Mouse (Mus musculus): Measurements from ENCODE around the gene Acsf2. TPM values are rescaled to one million over a fixed set of nuclear protein-coding genes. Genes with fewer than 3 reads are reported as not detected.

The Acsf2 gene
- total and polyA plus RNA-seq, 3 experiments = 2.8 to 13.1 TPM; not detected in 1

GRCm38 (mm10) chr11:94574560-94574959 lies 27.1 kb downstream of the Acsf2 start:
- H3K27me3 ChIP-seq (ENCODE audit: control insufficient read depth in 1 of 2, insufficient read depth in 2 of 2, low read length in 2 of 2) = no peaks in the 10 kb centered on the region
- H3K79me2 ChIP-seq (ENCODE audit: control insufficient read depth, insufficient read depth, low read length, poor library complexity) = no peaks in the 10 kb centered on the region
- H3K9me3 ChIP-seq (replicated peaks; ENCODE audit: insufficient read depth, low read length) = no peaks in the 10 kb centered on the region
- H3K4me3 ChIP-seq (ENCODE audit: control insufficient read depth in 1 of 2, insufficient read depth in 1 of 2, low read depth in 2 of 2, low read length in 2 of 2) = no peak overlapping the region
- no peak overlapping the region for H3K9ac ChIP-seq (ENCODE audit: control insufficient read depth, low read depth, low read length, poor library complexity, severe bottlenecking)
- H3K27ac ChIP-seq (ENCODE audit: control insufficient read depth, low read depth, low read length) = no peak overlapping the region
- no peaks in the 10 kb centered on the region for H3K36me3 ChIP-seq (ENCODE audit: control insufficient read depth in 1 of 2, insufficient read depth in 2 of 2, low read length in 2 of 2)
- TF ChIP-seq GABPA (IDR thresholded peaks at IDR 0.05; ENCODE audit: low read depth, low read length) = no peak
- TF ChIP-seq CTCF (IDR thresholded peaks at IDR 0.05 in 2 of 3, conservative IDR thresholded peaks at IDR 0.05 in 1 of 3; ENCODE audit: control insufficient read depth in 1 of 3, insufficient read depth in 1 of 3, low read depth in 2 of 3, low read length in 3 of 3, poor library complexity in 1 of 3, severe bottlenecking in 1 of 3) = peak in 2 of 3 experiments; percentile 43 to 87; a peak in 5 of 6 replicates
- no peak for TF ChIP-seq NELFE (IDR thresholded peaks at IDR 0.05; ENCODE audit: low read depth, low read length)
- TF ChIP-seq POLR2AphosphoS5 (IDR thresholded peaks at IDR 0.05; ENCODE audit: borderline replicate concordance, low read depth, low read length) = no peak
- TF ChIP-seq UBTF (IDR thresholded peaks at IDR 0.05; ENCODE audit: borderline replicate concordance, insufficient read depth, low read depth, low read length) = no peak
- DNase-seq (ENCODE audit: low read depth, low spot score) = peak; percentile 29
- no peaks in the 10 kb centered on the region for H3K4me1 ChIP-seq (ENCODE audit: control insufficient read depth in 1 of 2, insufficient read depth in 2 of 2, low read length in 2 of 2)

GRCm38 (mm10) chr11:94571850-94572249 lies 29.8 kb downstream of the Acsf2 start:
- H3K27me3 ChIP-seq (ENCODE audit: control insufficient read depth in 1 of 2, insufficient read depth in 2 of 2, low read length in 2 of 2) = no peaks in the 10 kb centered on the region

GRCm38 (mm10) chr11:94570612-94571011 lies 31.1 kb downstream of the Acsf2 start:
- H3K27ac ChIP-seq (ENCODE audit: control insufficient read depth, low read depth, low read length) = no peak overlapping the region
- H3K4me3 ChIP-seq (ENCODE audit: control insufficient read depth in 1 of 2, insufficient read depth in 1 of 2, low read depth in 2 of 2, low read length in 2 of 2) = no peak overlapping the region
- TF ChIP-seq KAT2A (conservative IDR thresholded peaks at IDR 0.05; ENCODE audit: low read depth, low read length) = no peak
- TF ChIP-seq TCF12 (IDR thresholded peaks at IDR 0.05; ENCODE audit: low read depth, low read length) = no peak
- TF ChIP-seq NELFE (IDR thresholded peaks at IDR 0.05; ENCODE audit: low read depth, low read length) = no peak
- no peak for TF ChIP-seq NRF1 (IDR thresholded peaks at IDR 0.05; ENCODE audit: insufficient read depth, low read depth, low read length, poor library complexity, severe bottlenecking)
- no peak for TF ChIP-seq MAX (IDR thresholded peaks at IDR 0.05; ENCODE audit: low read length)
- no peak for TF ChIP-seq GATA1 (IDR thresholded peaks at IDR 0.05; ENCODE audit: low read depth, low read length)
- TF ChIP-seq ZKSCAN1 (IDR thresholded peaks at IDR 0.05; ENCODE audit: low read depth, low read length) = no peak
- TF ChIP-seq UBTF (IDR thresholded peaks at IDR 0.05; ENCODE audit: borderline replicate concordance, insufficient read depth, low read depth, low read length) = no peak
- TF ChIP-seq EP300 (IDR thresholded peaks at IDR 0.05; ENCODE audit: low read depth in 1 of 2, low read length in 2 of 2) = no peak
- TF ChIP-seq RAD21 (IDR thresholded peaks at IDR 0.05; ENCODE audit: low read depth, low read length) = no peak
- no peak for TF ChIP-seq ZMIZ1 (IDR thresholded peaks at IDR 0.05; ENCODE audit: low read depth, low read length)
- no peak for TF ChIP-seq MXI1 (IDR thresholded peaks at IDR 0.05; ENCODE audit: low read depth, low read length)
- TF ChIP-seq SMC3 (IDR thresholded peaks at IDR 0.05; ENCODE audit: low read depth, low read length) = no peak
- TF ChIP-seq POLR2AphosphoS2 (IDR thresholded peaks at IDR 0.05; ENCODE audit: low read length) = no peak
- no peak for TF ChIP-seq MYB (IDR thresholded peaks at IDR 0.05; ENCODE audit: low read depth, low read length)
- no peak for TF ChIP-seq SIN3A (IDR thresholded peaks at IDR 0.05; ENCODE audit: low read length)
- no peak for TF ChIP-seq MAZ (IDR thresholded peaks at IDR 0.05; ENCODE audit: low read depth, low read length)
- TF ChIP-seq ETS1 (IDR thresholded peaks at IDR 0.05; ENCODE audit: low read depth, low read length) = no peak
- no peak for TF ChIP-seq E2F4 (IDR thresholded peaks at IDR 0.05; ENCODE audit: borderline replicate concordance, low read depth, low read length)
- H3K79me2 ChIP-seq (ENCODE audit: control insufficient read depth, insufficient read depth, low read length, poor library complexity) = no peaks in the 10 kb centered on the region
- H3K9ac ChIP-seq (ENCODE audit: control insufficient read depth, low read depth, low read length, poor library complexity, severe bottlenecking) = no peak overlapping the region
- no peaks in the 10 kb centered on the region for H3K36me3 ChIP-seq (ENCODE audit: control insufficient read depth in 1 of 2, insufficient read depth in 2 of 2, low read length in 2 of 2)
- no peaks in the 10 kb centered on the region for H3K4me1 ChIP-seq (ENCODE audit: control insufficient read depth in 1 of 2, insufficient read depth in 2 of 2, low read length in 2 of 2)
- H3K9me3 ChIP-seq (replicated peaks; ENCODE audit: insufficient read depth, low read length) = no peaks in the 10 kb centered on the region
- no peaks in the 10 kb centered on the region for H3K27me3 ChIP-seq (ENCODE audit: control insufficient read depth in 1 of 2, insufficient read depth in 2 of 2, low read length in 2 of 2)
- DNase-seq (ENCODE audit: low read depth, low spot score) = no peak

More at GRCm38 (mm10) chr11:94571850-94572249, 29.8 kb downstream of the Acsf2 start:
- no peaks in the 10 kb centered on the region for H3K4me1 ChIP-seq (ENCODE audit: control insufficient read depth in 1 of 2, insufficient read depth in 2 of 2, low read length in 2 of 2)
- no peak overlapping the region for H3K9ac ChIP-seq (ENCODE audit: control insufficient read depth, low read depth, low read length, poor library complexity, severe bottlenecking)
- H3K9me3 ChIP-seq (replicated peaks; ENCODE audit: insufficient read depth, low read length) = no peaks in the 10 kb centered on the region
- TF ChIP-seq MAFK (IDR thresholded peaks at IDR 0.05; ENCODE audit: borderline replicate concordance, low read depth, low read length) (no peak), JUND (IDR thresholded peaks at IDR 0.05; ENCODE audit: low read depth, low read length) (0 out of 2 replicates have a peak, but pooled peaks have one; percentile 52)
- H3K27ac ChIP-seq (ENCODE audit: control insufficient read depth, low read depth, low read length) = no peak overlapping the region
- no peak overlapping the region for H3K4me3 ChIP-seq (ENCODE audit: control insufficient read depth in 1 of 2, insufficient read depth in 1 of 2, low read depth in 2 of 2, low read length in 2 of 2)
- no peaks in the 10 kb centered on the region for H3K36me3 ChIP-seq (ENCODE audit: control insufficient read depth in 1 of 2, insufficient read depth in 2 of 2, low read length in 2 of 2)
- peak; percentile 41 for DNase-seq (ENCODE audit: low read depth, low spot score)
- H3K79me2 ChIP-seq (ENCODE audit: control insufficient read depth, insufficient read depth, low read length, poor library complexity) = no peaks in the 10 kb centered on the region
